Mouse (Mus musculus) hindbrain, embryonic 11.5 days (tissue): ENCODE results near the gene Ap2s1. TPM values are rescaled to one million over a fixed set of nuclear protein-coding genes. Genes with fewer than 3 reads are reported as not detected.

Experiments
- ATAC-seq: fragments of 200-750 bp; cut with Nextera tagmentation; 2 replicates; pipeline ENCODE4 v1.8.0; 2017; ENCODE audit warnings: mild to moderate bottlenecking, moderate TSS enrichment, moderate library complexity; ENCODE audit not compliant: low FRiP score
- DNase-seq: peaks from one replicate; pipeline ENCODE4 v3.0.0-alpha.2; 2015; ENCODE audit warnings: low spot score
- H3K27ac ChIP-seq: fragments of 300-500 bp; sonication (generic); 2 replicates; pipeline ENCODE4 v1.5.1; 2014; ENCODE audit warnings: mild to moderate bottlenecking, low read depth, low read length
- H3K27me3 ChIP-seq: fragments of 300-500 bp; sonication (generic); 2 replicates; pipeline ENCODE4 v1.6.1; 2014; ENCODE audit warnings: mild to moderate bottlenecking, low read length, moderate library complexity, mixed read lengths; ENCODE audit not compliant: control insufficient read depth, insufficient read depth
- H3K36me3 ChIP-seq: fragments of 300-500 bp; sonication (generic); 2 replicates; pipeline ENCODE4 v1.6.1; 2014; ENCODE audit warnings: mild to moderate bottlenecking, low read length, moderate library complexity, mixed read lengths; ENCODE audit not compliant: control insufficient read depth, insufficient read depth
- H3K4me1 ChIP-seq: fragments of 300-500 bp; sonication (generic); replicated peaks from 2 replicates; pipeline ENCODE4 v1.6.1; 2014; ENCODE audit warnings: low read length, mixed read lengths; ENCODE audit not compliant: control insufficient read depth, insufficient read depth
- H3K4me2 ChIP-seq: fragments of 300-500 bp; sonication (generic); replicated peaks from 2 replicates; pipeline ENCODE4 v1.6.1; 2014; ENCODE audit warnings: mild to moderate bottlenecking, low read depth, low read length
- H3K4me3 ChIP-seq: fragments of 300-500 bp; sonication (generic); 2 replicates; pipeline ENCODE4 v1.5.1; 2014; ENCODE audit warnings: low read depth, low read length
- H3K9ac ChIP-seq: fragments of 300-500 bp; sonication (generic); 2 replicates; pipeline ENCODE4 v1.6.1; 2014; ENCODE audit warnings: low read depth, low read length
- H3K9me3 ChIP-seq: fragments of 300-500 bp; sonication (generic); 2 replicates; pipeline ENCODE4 v1.6.1; 2016; ENCODE audit warnings: low read length; ENCODE audit not compliant: control insufficient read depth
- WGBS: fragments of 180-500 bp; shearing (Covaris S2); extraction: QIAGEN DNeasy Blood & Tissue Kit; methylation state at CpG from one replicate; pipeline ENCODE4 v1.1.7; 2014; 5-methylcytosine and 5-hydroxymethylcytosine counted together
- polyA plus RNA-seq: library from polyadenylated mRNA; unstranded; fragments of >200 nt; fragmentation: Nextera tagmentation; extraction: Ambion mirVana; gene quantifications from 2 replicates; pipeline ENCODE4 v1.2.1, GENCODE M21; 2014

Gene Ap2s1
- polyA plus RNA-seq, 1 experiment from 2014 or later: 307 TPM

GRCm38 (mm10) chr7:16794886-16795285 is 56.7 kb downstream of the Ap2s1 start:
- Histone ChIP-seq H3K9me3 (no peaks in the 10 kb centered on the region), H3K4me1 (no peaks in the 10 kb centered on the region), H3K4me2 (no peak overlapping the region), H3K4me3 (no peak overlapping the region), H3K27me3 (no peaks in the 10 kb centered on the region), H3K27ac (no peak overlapping the region), H3K36me3 (0 out of 2 replicates have a peak, but pooled peaks cover 2% of the 10 kb centered on the region), H3K9ac (no peak overlapping the region)
- WGBS: 95% methylated on average over 5 of the region's 5 CpGs
- no peak for DNase-seq
- ATAC-seq: no peak

Other genes starting within 250 kb of the Ap2s1 start
- 31.8 and 37.6 TPM in 2 replicates for gene Arhgap35, start 123.4 kb upstream of the Ap2s1 start, polyA plus RNA-seq
- gene Ceacam15, start 62.7 kb upstream of the Ap2s1 start, polyA plus RNA-seq: not detected in 2 replicates
- not detected in 2 replicates for gene Ceacam9, start 16.5 kb upstream of the Ap2s1 start, polyA plus RNA-seq
- 15.0 and 15.1 TPM in 2 replicates for gene Slc1a5, start 42.9 kb downstream of the Ap2s1 start, polyA plus RNA-seq
- gene Strn4, start 77.5 kb downstream of the Ap2s1 start, polyA plus RNA-seq: 112 and 130 TPM in 2 replicates
- gene Fkrp, start 78.3 kb downstream of the Ap2s1 start, polyA plus RNA-seq: 21.9 and 22.7 TPM in 2 replicates
- 8.8 and 9.4 TPM in 2 replicates for gene Prkd2, start 104.5 kb downstream of the Ap2s1 start, polyA plus RNA-seq
- 7.6 and 8.0 TPM in 2 replicates for gene Dact3, start 136.9 kb downstream of the Ap2s1 start, polyA plus RNA-seq
- gene Gng8, start 153.4 kb downstream of the Ap2s1 start, polyA plus RNA-seq: 9.0 and 11.0 TPM in 2 replicates
- 0.56 and 0.81 TPM in 2 replicates for gene Ptgir, start 168.1 kb downstream of the Ap2s1 start, polyA plus RNA-seq
- 322 and 337 TPM in 2 replicates for gene Calm3, start 185.7 kb downstream of the Ap2s1 start, polyA plus RNA-seq
- gene Pnmal2, start 206.3 kb downstream of the Ap2s1 start, polyA plus RNA-seq: 7.8 and 11.0 TPM in 2 replicates
- 17.6 and 19.5 TPM in 2 replicates for gene Pnmal1, start 221.3 kb downstream of the Ap2s1 start, polyA plus RNA-seq
- 1.5 and 1.7 TPM in 2 replicates for gene Gm42372, start 244.7 kb downstream of the Ap2s1 start, polyA plus RNA-seq